Mouse (Mus musculus): ENCODE measurements at regions not wholly inside any gene's neighbourhood (a gene's known extent, or its start where the extent isn't known, plus 50 kb on each side); places are given as distances from the start of the nearest gene placed in this dataset.

GRCm38 (mm10) chr13:44281796-44282195, 447.5 kb upstream of the Jarid2 start:
- no peak overlapping the region for H3K4me3 ChIP-seq
- H3K4me2 ChIP-seq = no peak overlapping the region
- 0 out of 2 replicates have a peak, but pooled peaks cover 11% of the 10 kb centered on the region for H3K4me1 ChIP-seq (replicated peaks)
- no peaks in the 10 kb centered on the region for H3K27me3 ChIP-seq
- 36% methylated on average over 6 of the region's 6 CpGs for WGBS
- H3K9ac ChIP-seq = no peak overlapping the region
- H3K27ac ChIP-seq = no peak overlapping the region
- no peaks in the 10 kb centered on the region for H3K9me3 ChIP-seq (replicated peaks)
- H3K36me3 ChIP-seq = no peaks in the 10 kb centered on the region
- no peak for ATAC-seq (replicated peaks; ENCODE audit: insufficient number of reproducible peaks, insufficient read depth, low FRiP score, low read depth)

GRCm38 (mm10) chr13:44282306-44282705, 447.0 kb upstream of the Jarid2 start:
- no peak overlapping the region for H3K4me2 ChIP-seq
- H3K4me3 ChIP-seq = no peak overlapping the region
- H3K27me3 ChIP-seq = no peaks in the 10 kb centered on the region
- H3K4me1 ChIP-seq (replicated peaks) = 0 out of 2 replicates have a peak, but pooled peaks cover 11% of the 10 kb centered on the region
- WGBS = 59% methylated on average over 9 of the region's 9 CpGs
- H3K36me3 ChIP-seq = no peaks in the 10 kb centered on the region
- no peak overlapping the region for H3K9ac ChIP-seq
- H3K9me3 ChIP-seq (replicated peaks) = no peaks in the 10 kb centered on the region
- no peak for ATAC-seq (replicated peaks; ENCODE audit: insufficient number of reproducible peaks, insufficient read depth, low FRiP score, low read depth)
- no peak overlapping the region for H3K27ac ChIP-seq

DNA sequence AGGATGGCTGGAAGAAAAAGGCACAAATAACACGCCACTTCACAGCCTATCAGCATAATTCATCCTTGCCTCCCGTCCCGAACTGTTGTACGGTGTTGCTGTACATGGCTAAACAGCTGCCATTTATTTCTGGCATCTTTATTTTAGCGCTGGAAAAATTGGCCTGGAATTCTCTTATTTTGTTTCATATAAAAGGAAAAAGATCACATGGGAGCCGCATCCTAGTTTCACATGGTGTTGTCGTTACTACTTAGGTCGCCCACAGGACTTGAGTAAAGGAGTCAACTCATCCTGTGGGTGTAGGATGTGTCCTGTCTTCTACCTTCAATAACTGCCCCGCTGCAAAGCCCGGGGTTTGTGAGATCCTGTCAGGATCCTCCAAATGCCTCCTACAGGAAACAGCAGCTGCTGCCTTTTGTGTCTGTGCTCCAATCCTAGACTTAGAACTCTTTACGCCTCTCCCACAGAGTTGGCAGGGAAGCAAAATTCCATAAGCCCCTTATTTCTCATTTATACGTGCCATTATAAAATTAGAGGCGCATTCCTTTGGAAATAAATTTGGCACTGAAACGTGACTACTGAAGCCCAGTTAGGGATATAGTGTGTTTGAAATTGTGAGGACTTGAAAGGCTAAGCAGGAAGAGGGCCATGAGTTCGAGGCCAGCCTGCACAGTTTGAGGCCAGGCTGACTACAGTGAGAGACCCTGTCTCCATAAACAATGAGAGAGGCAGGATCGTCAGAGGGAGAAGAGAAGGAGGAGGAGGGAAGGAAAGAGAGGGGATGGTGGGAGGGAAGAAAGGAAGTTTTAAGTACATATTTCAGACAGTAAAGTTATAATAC, 446.3 kb upstream of the Jarid2 start:
- Histone ChIP-seq H3K4me1 (replicated peaks) (0 out of 2 replicates have a peak, but pooled peaks cover 11% of the 10 kb centered on the region), H3K36me3 (no peaks in the 10 kb centered on the region), H3K27ac (no peak overlapping the region), H3K27me3 (no peaks in the 10 kb centered on the region), H3K9me3 (replicated peaks) (no peaks in the 10 kb centered on the region), H3K4me2 (no peak overlapping the region), H3K4me3 (no peak overlapping the region), H3K9ac (no peak overlapping the region)
- WGBS = 68% methylated on average over 16 of the region's 16 CpGs
- ATAC-seq (replicated peaks; ENCODE audit: insufficient number of reproducible peaks, insufficient read depth, low FRiP score, low read depth) = no peak

- Histone ChIP-seq H3K4me2 (no peak overlapping the region), H3K36me3 (no peaks in the 10 kb centered on the region), H3K9me3 (replicated peaks) (no peaks in the 10 kb centered on the region), H3K4me3 (no peak overlapping the region), H3K27ac (no peak overlapping the region), H3K4me1 (replicated peaks) (0 out of 2 replicates have a peak, but pooled peaks cover 7% of the 10 kb centered on the region), H3K9ac (no peak overlapping the region), H3K27me3 (no peaks in the 10 kb centered on the region)
- 96% methylated on average over 1 of the region's 1 CpGs for WGBS
- no peak for ATAC-seq (replicated peaks; ENCODE audit: insufficient number of reproducible peaks, insufficient read depth, low FRiP score, low read depth)
Observed at GRCm38 (mm10) chr13:44285881-44286280, 443.4 kb upstream of the Jarid2 start.

- no peak overlapping the region for H3K4me3 ChIP-seq
- no peak overlapping the region for H3K4me2 ChIP-seq
- H3K4me1 ChIP-seq (replicated peaks) = no peaks in the 10 kb centered on the region
- no peak for ATAC-seq (replicated peaks; ENCODE audit: insufficient number of reproducible peaks, insufficient read depth, low FRiP score, low read depth)
- H3K9ac ChIP-seq = no peak overlapping the region
- WGBS = 96% methylated on average over 2 of the region's 2 CpGs
- H3K9me3 ChIP-seq (replicated peaks) = no peaks in the 10 kb centered on the region
- H3K27me3 ChIP-seq = no peaks in the 10 kb centered on the region
- H3K36me3 ChIP-seq = no peaks in the 10 kb centered on the region
- H3K27ac ChIP-seq = no peak overlapping the region
Observed at GRCm38 (mm10) chr13:44290199-44290598, 439.1 kb upstream of the Jarid2 start.

DNA sequence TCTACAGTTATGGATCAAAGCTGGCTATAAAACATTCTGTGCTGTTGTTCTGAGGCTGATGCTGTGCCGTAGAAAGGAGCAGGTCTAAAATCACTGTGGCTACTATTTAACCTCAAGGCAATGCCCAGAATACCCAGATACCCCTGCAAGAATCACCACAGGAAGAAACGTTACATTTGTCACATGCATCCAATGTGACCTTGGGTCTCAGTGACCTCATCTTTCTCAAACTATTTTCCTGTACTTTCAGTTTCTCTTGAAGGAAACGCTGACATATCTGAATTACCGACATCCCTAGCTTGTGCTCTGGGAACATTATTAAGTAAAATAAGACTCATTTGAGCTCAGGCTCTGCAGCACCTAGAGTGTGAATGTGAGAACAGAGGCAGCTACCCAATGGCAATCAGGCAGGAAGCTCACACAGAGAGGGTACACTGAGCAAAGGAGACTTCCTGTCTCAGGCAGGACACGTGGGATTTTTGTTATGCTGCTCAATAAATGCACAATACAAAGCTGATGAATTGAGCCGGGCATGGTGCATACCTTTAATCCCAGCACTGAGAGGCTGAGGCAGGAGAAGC, 436.7 kb upstream of the Jarid2 start:
- H3K4me1 ChIP-seq (replicated peaks) = no peaks in the 10 kb centered on the region
- H3K27ac ChIP-seq = no peak overlapping the region
- no peak overlapping the region for H3K4me3 ChIP-seq
- 61% methylated on average over 6 of the region's 6 CpGs for WGBS
- H3K9ac ChIP-seq = no peak overlapping the region
- no peaks in the 10 kb centered on the region for H3K27me3 ChIP-seq
- no peaks in the 10 kb centered on the region for H3K36me3 ChIP-seq
- ATAC-seq (replicated peaks; ENCODE audit: insufficient number of reproducible peaks, insufficient read depth, low FRiP score, low read depth) = no peak
- no peak overlapping the region for H3K4me2 ChIP-seq
- H3K9me3 ChIP-seq (replicated peaks) = no peaks in the 10 kb centered on the region

- Histone ChIP-seq H3K4me3 (no peak overlapping the region), H3K36me3 (no peaks in the 10 kb centered on the region), H3K4me2 (no peak overlapping the region), H3K4me1 (replicated peaks) (no peaks in the 10 kb centered on the region), H3K27ac (no peak overlapping the region), H3K27me3 (no peaks in the 10 kb centered on the region), H3K9ac (no peak overlapping the region), H3K9me3 (replicated peaks) (no peaks in the 10 kb centered on the region)
- WGBS = 71% methylated on average over 15 of the region's 15 CpGs
- ATAC-seq (replicated peaks; ENCODE audit: insufficient number of reproducible peaks, insufficient read depth, low FRiP score, low read depth) = peak; percentile 72; the same call in 1 of the 2 replicates
Observed at GRCm38 (mm10) chr13:44293736-44294416, 435.4 kb upstream of the Jarid2 start.

DNA sequence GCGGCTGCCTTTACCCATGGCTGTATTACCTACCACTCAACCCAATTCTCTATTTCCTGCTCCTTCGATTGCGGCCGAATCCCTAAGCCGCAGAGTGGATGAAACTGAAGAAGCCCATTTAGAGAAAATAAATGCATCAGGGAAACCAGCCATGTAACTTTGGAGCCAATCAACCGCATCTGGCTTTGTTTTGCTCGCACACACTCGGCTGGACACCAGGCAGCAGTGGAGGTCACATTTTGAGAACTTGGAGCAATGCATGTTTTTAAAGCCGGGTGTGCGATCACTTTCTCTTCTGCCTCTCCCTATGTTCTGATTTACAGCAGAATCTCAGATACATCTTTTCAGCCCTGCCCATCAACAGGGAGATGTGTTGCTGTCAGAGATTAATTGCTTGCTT, 433.7 kb upstream of the Jarid2 start:
- no peak overlapping the region for H3K9ac ChIP-seq
- WGBS = 84% methylated on average over 10 of the region's 10 CpGs
- H3K4me2 ChIP-seq = no peak overlapping the region

GRCm38 (mm10) chr13:44300611-44301010, 428.7 kb upstream of the Jarid2 start:
- H3K9ac ChIP-seq = no peak overlapping the region
- H3K4me2 ChIP-seq = no peak overlapping the region
- no peak; the same call in 1 of the 2 replicates for ATAC-seq (replicated peaks; ENCODE audit: insufficient number of reproducible peaks, insufficient read depth, low FRiP score, low read depth)
- no peaks in the 10 kb centered on the region for H3K27me3 ChIP-seq
- H3K27ac ChIP-seq = no peak overlapping the region
- no peaks in the 10 kb centered on the region for H3K9me3 ChIP-seq (replicated peaks)
- 71% methylated on average over 10 of the region's 10 CpGs for WGBS
- H3K4me1 ChIP-seq (replicated peaks) = peaks cover 5% of the 10 kb centered on the region
- no peak overlapping the region for H3K4me3 ChIP-seq
- H3K36me3 ChIP-seq = no peaks in the 10 kb centered on the region

More for the DNA sequence above, 433.7 kb upstream of the Jarid2 start:
- Histone ChIP-seq H3K36me3 (no peaks in the 10 kb centered on the region), H3K9me3 (replicated peaks) (no peaks in the 10 kb centered on the region), H3K27ac (no peak overlapping the region), H3K4me3 (no peak overlapping the region), H3K4me1 (replicated peaks) (no peaks in the 10 kb centered on the region), H3K27me3 (no peaks in the 10 kb centered on the region)
- ATAC-seq (replicated peaks; ENCODE audit: insufficient number of reproducible peaks, insufficient read depth, low FRiP score, low read depth) = no peak

GRCm38 (mm10) chr13:44301215-44301614, 428.1 kb upstream of the Jarid2 start:
- ATAC-seq (replicated peaks; ENCODE audit: insufficient number of reproducible peaks, insufficient read depth, low FRiP score, low read depth) = no peak
- no peak overlapping the region for H3K4me2 ChIP-seq
- H3K36me3 ChIP-seq = no peaks in the 10 kb centered on the region
- H3K4me3 ChIP-seq = no peak overlapping the region
- no peaks in the 10 kb centered on the region for H3K27me3 ChIP-seq
- no peaks in the 10 kb centered on the region for H3K9me3 ChIP-seq (replicated peaks)
- WGBS = 80% methylated on average over 7 of the region's 7 CpGs
- no peak overlapping the region for H3K27ac ChIP-seq
- no peak overlapping the region for H3K9ac ChIP-seq
- peaks cover 5% of the 10 kb centered on the region for H3K4me1 ChIP-seq (replicated peaks)

GRCm38 (mm10) chr13:44301936-44302335, 427.3 kb upstream of the Jarid2 start:
- ATAC-seq (replicated peaks; ENCODE audit: insufficient number of reproducible peaks, insufficient read depth, low FRiP score, low read depth) = 0 out of 2 replicates have a peak, but pooled peaks have one; percentile 31
- Histone ChIP-seq H3K9ac (no peak overlapping the region), H3K4me2 (peak overlapping the region; percentile 48), H3K4me3 (no peak overlapping the region; the same call in 1 of the 2 replicates), H3K27ac (peak overlapping the region; percentile 7; the same call in 1 of the 2 replicates), H3K4me1 (replicated peaks) (peaks cover 5% of the 10 kb centered on the region), H3K36me3 (no peaks in the 10 kb centered on the region), H3K9me3 (replicated peaks) (no peaks in the 10 kb centered on the region), H3K27me3 (no peaks in the 10 kb centered on the region)
- 23% methylated on average over 10 of the region's 10 CpGs for WGBS

Data from heart, embryonic 15.5 days (tissue).